Mouse (Mus musculus) retina, postnatal 7 days (tissue): ENCODE measurements at regions not wholly inside any gene's neighbourhood (a gene's known extent, or its start where the extent isn't known, plus 50 kb on each side); places are given as distances from the start of the nearest gene placed in this dataset.

Experiments
- DNase-seq: peaks from one replicate; pipeline ENCODE4 v3.0.0-alpha.2; 2012; ENCODE audit warnings: low read depth, low spot score

- DNase-seq = no peak
These were observed 143.3 kb upstream of the Fndc3a start for GRCm38 (mm10) chr14:72853104-72853503.

DNA sequence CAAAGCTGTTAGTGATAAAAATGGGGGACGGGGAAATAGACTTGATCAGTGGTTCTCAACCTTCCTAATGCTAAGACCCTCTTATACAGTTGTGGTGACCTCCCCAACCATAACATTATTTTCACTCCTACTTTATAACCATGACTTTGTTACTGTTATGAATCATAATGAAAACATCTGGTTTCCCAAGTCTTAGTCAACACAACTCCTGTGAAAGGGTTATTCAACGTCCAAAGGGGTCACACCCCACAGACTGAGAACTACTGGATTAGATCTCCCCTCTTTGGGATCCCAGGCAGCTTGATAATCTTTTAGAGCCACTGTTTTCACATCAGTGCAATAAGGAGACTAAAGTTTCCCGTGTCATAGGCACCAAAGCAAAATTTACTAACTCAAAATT, 141.1 kb upstream of the Fndc3a start:
- no peak for DNase-seq

DNA sequence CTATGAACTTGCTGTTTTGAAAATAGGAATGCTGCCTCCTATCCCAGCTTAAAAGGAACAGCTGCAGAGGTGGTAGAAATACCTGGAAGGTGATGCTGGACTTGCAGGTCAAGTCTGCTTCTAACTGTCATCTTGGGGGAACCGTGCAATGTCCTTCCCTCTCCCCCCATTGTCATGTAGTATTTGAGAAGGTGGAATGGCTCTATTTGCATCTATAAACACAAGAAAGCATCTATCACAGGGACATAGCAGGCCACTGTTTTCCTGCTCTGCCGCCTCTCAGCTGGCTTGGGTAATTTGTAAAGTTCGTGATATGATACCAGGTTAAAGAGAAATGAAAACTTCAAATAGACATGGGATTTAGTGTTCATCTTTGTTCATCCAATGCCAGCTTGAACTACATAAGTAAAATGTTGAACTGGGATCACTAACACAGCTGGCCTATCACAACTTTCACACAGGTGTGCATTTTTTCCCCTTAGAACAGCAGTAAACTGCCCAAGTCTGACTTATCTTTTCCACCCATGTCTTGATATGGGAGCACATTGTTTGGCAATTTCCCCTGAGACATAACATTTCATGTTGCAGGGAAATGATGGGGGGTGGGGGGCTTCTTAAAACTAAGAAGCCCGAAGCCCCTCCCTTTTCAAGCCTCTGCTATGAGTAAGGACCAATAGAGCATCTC, 138.6 kb upstream of the Fndc3a start:
- no peak for DNase-seq

- no peak for DNase-seq
These were observed 137.7 kb upstream of the Fndc3a start for GRCm38 (mm10) chr14:72847466-72847865.

DNA sequence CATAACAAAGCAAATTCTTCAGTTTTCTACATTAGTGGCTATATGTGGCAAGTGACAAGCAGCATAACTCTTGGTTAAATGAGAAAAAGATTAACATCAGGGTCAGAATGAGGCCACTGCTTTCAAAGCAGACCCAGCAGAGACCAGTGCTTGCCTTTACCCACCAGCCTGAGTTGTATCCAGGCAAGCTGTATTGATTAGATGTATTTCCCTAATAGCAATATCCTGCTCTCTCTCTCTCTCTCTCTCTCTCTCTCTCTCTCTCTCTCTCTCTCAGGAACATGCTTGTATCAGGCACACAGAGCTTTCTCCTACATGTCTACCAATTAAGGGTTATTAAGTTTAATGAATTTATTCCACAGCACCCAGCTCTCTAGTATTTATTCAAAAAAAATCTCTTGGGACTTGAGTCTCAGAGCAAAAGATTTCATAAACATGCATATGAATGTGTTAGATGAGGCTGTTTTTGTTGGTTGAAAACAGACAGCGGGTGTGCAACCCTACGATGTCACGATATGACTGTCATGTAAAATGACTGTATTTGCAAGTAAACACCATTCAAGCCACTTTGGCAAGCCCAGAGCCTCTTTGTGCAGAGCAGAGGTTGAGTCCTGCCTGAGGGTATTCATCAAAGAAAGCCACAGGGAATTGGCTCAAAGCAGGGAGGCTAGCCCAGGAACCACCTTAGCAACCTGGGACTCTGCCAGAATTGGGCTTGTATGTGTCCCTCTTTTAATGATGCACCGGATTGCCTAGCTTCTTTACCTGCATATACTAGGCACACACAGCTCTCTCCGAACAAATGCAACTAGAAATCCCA, 136.0 kb upstream of the Fndc3a start:
- DNase-seq = no peak

DNA sequence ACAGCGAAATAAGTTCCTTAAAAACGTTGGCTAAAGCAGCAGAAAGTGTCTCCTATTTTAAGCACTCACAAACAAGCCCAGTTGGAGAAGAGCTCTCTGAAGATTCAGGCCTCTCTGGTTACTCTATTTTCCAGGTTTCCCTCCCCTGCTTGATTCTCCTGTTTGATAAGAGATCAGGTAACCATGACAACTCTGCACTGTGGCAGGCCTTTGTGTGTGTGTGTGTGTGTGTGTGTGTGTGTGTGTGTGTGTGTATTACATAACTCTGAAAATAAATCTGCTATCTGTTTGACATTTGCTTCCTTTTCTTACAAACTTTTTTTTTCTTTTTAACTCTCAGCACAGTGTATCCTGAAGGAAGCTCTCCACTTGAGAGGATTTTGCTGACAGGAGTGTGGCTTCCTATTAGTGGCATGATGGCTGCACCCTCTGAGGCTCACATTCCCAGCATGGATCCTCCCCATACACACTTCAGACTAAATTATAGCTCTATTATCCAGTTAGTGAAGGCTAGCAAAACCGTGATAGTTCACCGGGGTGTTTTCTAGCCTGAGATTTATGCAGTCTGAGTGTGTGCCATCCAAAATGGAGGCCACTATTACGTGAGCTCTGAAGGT, 135.1 kb upstream of the Fndc3a start:
- DNase-seq = no peak

GRCm38 (mm10) chr14:72841753-72842152, 131.9 kb upstream of the Fndc3a start:
- DNase-seq = no peak

GRCm38 (mm10) chr14:72835158-72835557, 125.4 kb upstream of the Fndc3a start:
- no peak for DNase-seq

DNA sequence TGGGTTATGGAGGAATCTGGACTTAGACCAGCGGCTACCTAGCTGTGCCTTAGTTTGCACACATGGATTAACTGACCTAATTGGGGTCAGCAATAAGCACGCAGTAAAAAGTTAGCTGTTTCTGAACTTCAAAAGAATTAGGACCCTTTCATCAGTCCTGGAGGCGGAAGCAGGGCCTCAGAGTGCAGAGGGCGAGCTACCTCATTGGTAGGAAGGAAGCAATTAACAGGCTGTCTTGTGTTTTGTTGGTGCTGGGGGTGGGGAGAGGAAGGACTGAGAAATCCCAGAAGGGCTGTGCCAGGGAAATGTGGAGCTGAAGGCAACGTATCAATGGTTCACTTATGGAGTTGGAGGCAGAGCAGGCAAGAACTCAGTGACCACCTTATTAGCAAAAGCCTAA, 119.5 kb upstream of the Fndc3a start:
- DNase-seq = no peak

DNA sequence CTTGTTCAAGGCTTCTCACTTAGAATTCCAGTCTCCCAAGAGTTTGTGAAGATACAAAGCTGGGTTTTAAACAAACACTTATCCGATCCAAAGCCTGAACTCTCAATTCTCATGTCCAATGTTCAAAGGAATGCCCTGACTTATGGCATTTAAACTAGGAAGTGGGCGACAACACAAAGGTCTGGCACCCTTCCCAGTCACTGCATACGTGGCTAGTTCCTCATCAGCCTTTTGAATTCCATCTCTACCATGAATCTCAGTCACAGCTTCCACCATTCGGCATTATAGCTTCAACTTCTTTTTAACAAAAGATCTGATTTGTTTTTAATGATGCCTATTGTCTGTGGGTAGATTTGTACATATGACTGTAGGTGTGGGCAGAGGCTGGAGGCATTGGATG, 115.7 kb upstream of the Fndc3a start:
- DNase-seq = no peak

GRCm38 (mm10) chr14:72822231-72822615, 112.4 kb upstream of the Fndc3a start:
- DNase-seq = no peak

DNA sequence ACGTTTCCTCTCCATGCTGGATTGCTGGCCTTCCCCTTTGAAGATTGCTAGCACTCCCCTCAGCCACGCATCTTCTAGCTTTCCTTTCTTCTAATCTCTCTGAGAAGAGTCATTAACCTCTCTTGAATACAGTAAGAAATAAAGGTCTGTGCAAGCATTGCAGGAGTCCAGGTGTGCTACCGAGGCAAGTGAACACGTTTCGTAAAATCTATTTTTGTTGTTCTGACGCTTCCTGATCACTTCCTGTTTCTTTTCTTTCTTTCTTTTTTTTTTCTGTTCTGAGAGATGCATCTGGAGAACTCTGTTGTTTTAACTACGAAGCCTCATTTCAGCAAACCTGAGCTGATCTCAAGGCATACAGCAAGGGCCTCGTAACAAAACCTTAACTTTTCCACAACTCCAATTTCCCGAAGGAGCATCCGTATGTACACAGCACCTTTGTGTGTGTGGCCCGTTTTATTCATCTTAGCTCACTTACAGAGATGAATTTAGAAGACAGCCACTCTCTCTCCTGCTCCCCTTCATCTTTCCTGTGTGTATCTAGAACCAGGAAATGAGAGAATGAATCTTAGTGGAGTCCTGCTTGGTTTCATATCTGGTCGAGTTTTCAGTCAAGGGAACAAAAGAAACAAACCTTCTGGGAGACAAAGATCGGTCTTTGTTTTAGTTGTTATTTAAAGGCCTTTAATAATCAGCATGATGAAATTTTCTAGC, 111.9 kb upstream of the Fndc3a start:
- no peak for DNase-seq

DNA sequence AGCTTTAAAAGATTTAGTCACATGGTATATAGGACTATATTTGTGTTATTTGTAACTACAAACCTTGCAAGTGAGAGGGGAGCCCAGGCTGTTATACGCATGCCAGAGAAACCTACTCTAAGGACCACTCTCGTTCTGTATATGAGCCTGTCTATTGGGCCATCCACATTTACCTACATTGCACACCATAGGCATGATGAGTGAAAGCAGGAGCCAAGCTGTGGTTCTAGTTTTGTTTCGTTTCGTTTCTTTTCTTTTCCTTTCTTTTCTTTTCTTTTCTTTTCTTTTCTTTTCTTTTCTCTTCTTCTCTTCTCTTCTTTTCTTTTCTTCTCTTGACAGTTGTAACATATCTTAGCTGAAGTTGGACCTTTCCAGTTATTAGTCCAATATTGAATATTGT, 109.2 kb upstream of the Fndc3a start:
- no peak for DNase-seq

DNA sequence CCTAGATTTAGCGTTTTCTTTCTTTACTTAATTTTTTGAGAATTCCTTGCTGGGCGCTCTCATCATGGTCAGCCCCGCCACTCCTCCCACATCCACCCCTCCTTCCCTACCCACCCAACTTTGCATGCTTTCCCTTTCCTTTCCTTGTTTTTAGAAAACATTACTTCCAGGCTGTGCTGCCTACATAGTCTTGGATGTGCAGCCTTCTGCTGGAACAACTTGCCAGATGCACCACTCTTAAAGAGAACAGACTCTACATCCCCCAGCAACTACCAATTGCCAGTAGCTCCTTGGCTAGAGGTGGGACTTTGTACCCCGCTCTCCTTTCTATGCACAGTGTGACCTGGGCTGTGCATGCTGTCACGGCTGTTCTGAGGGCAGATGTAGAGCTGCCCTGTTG, 108.0 kb upstream of the Fndc3a start:
- DNase-seq = no peak

DNA sequence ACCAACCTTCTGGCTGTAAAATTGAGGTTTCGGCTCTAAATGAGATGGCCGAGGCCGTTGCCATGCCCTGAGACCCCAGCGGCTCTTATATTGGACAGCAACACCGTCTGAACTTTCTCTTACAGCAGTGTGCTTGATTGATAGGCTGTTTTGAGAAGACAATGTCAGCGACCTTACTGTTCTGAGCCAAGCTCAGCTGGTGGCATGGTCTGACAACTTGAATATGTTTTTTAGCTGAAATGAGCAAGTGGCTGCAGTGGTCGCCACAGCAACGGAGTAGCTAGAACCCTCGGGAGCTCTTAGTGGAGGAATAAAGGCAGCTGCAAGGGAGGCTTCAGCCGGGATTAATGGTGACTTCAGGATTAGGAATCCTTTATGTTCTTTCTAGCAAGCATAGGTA, 107.0 kb upstream of the Fndc3a start:
- peak; percentile 0 for DNase-seq

- DNase-seq = no peak
These were observed 99.3 kb upstream of the Fndc3a start for GRCm38 (mm10) chr14:72809138-72809537.

GRCm38 (mm10) chr14:72807947-72808346, 98.1 kb upstream of the Fndc3a start:
- no peak for DNase-seq

DNA sequence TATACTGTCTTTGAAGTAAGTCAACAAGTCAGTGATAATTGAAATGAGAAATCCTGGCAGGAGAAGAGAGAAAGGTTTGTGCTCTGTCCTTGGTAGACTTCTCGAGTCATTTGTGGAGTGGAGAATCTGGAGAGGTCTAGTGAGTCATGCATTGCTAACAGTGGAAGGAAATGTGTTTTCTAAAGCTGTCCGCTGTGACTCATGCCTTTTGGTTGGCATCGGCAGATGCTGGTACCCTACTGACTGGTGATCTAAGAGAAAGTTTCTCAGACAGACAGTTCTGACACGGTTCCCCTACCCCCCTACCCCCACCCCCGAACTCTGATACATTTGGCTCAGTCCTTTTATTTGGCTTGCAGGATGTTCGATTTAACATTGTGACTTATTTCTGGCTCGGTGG, 97.5 kb upstream of the Fndc3a start:
- DNase-seq = no peak

GRCm38 (mm10) chr14:72806598-72806997, 96.8 kb upstream of the Fndc3a start:
- no peak for DNase-seq

GRCm38 (mm10) chr14:72803579-72803978, 93.8 kb upstream of the Fndc3a start:
- DNase-seq = no peak

DNA sequence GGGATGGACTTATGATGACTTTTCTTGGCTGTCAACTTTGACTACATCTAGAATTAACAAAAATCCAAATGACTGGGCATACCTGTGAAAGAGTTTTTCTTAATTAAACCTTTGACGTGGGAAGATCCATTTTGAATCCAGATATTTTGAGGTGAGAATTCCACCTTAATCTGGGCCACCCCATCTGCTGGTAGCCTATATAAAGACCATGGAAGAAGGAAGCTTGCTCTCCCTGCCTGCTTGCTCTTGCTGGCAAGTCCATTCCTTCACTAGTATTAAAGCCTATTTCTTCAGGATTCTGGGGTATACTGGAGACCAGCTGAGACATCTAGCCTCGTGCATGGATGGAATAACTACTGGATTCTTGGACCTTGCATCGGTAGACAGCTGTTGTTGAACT, 80.9 kb upstream of the Fndc3a start:
- no peak for DNase-seq

GRCm38 (mm10) chr14:72786929-72787328, 77.1 kb upstream of the Fndc3a start:
- DNase-seq = no peak
